Mouse (Mus musculus): ENCODE data around the gene Gm44805. TPM values are rescaled to one million over a fixed set of nuclear protein-coding genes. Genes with fewer than 3 reads are reported as not detected.
"Not testable (repeated sequence)": the region's sequence is repeated elsewhere in the genome, so short reads cannot be mapped to it uniquely, and the experiment has no call there.

The Gm44805 gene
- polyA plus RNA-seq, 1 experiment from 2014 or later: not detected

GRCm38 (mm10) chr7:19688101-19688500, 6.9 kb upstream of the Gm44805 start:
- Histone ChIP-seq H3K4me2 (no peak overlapping the region), H3K9me3 (no peaks in the 10 kb centered on the region), H3K9ac (no peak overlapping the region), H3K36me3 (replicated peaks) (no peaks in the 10 kb centered on the region), H3K4me3 (replicated peaks) (no peak overlapping the region), H3K27me3 (no peaks in the 10 kb centered on the region), H3K27ac (no peak overlapping the region), H3K4me1 (no peaks in the 10 kb centered on the region; the same call in 1 of the 2 replicates)
- no peak for ATAC-seq (ENCODE audit: low FRiP score)
- WGBS: 94% methylated on average over 10 of the region's 10 CpGs

- 70% methylated on average over 8 of the region's 8 CpGs for WGBS
- not testable (repeated sequence) for ATAC-seq (ENCODE audit: low FRiP score)
These were observed 5.8 kb upstream of the Gm44805 start for GRCm38 (mm10) chr7:19686927-19687583.

GRCm38 (mm10) chr7:19686521-19686920, 5.3 kb upstream of the Gm44805 start:
- H3K4me1 ChIP-seq: no peaks in the 10 kb centered on the region
- H3K4me2 ChIP-seq: no peak overlapping the region
- no peak overlapping the region for H3K4me3 ChIP-seq (replicated peaks)
- H3K9me3 ChIP-seq: no peaks in the 10 kb centered on the region
- H3K36me3 ChIP-seq (replicated peaks): no peaks in the 10 kb centered on the region
- WGBS: 84% methylated on average over 6 of the region's 6 CpGs
- no peaks in the 10 kb centered on the region for H3K27me3 ChIP-seq
- ATAC-seq (ENCODE audit: low FRiP score): no peak
- H3K9ac ChIP-seq: no peak overlapping the region
- no peak overlapping the region for H3K27ac ChIP-seq

More at GRCm38 (mm10) chr7:19686927-19687583, 5.8 kb upstream of the Gm44805 start:
- H3K9me3 ChIP-seq; H3K4me1 ChIP-seq; H3K36me3 ChIP-seq (replicated peaks); H3K4me3 ChIP-seq (replicated peaks); H3K9ac ChIP-seq; H3K4me2 ChIP-seq; H3K27me3 ChIP-seq; H3K27ac ChIP-seq: not testable (repeated sequence)

GRCm38 (mm10) chr7:19685374-19685773, 4.2 kb upstream of the Gm44805 start:
- Histone ChIP-seq H3K4me2 (no peak overlapping the region), H3K4me1 (no peaks in the 10 kb centered on the region), H3K4me3 (replicated peaks) (no peak overlapping the region), H3K27me3 (no peaks in the 10 kb centered on the region), H3K27ac (no peak overlapping the region), H3K36me3 (replicated peaks) (no peaks in the 10 kb centered on the region), H3K9me3 (no peaks in the 10 kb centered on the region), H3K9ac (no peak overlapping the region)
- 53% methylated on average over 4 of the region's 4 CpGs for WGBS
- ATAC-seq (ENCODE audit: low FRiP score): no peak

GRCm38 (mm10) chr7:19683771-19684201, 2.6 kb upstream of the Gm44805 start:
- no peak overlapping the region for H3K9ac ChIP-seq

GRCm38 (mm10) chr7:19682979-19683378, 1.8 kb upstream of the Gm44805 start:
- WGBS: 71% methylated on average over 3 of the region's 3 CpGs
- H3K36me3 ChIP-seq (replicated peaks): no peaks in the 10 kb centered on the region
- no peak for ATAC-seq (ENCODE audit: low FRiP score)

More at GRCm38 (mm10) chr7:19683771-19684201, 2.6 kb upstream of the Gm44805 start:
- Histone ChIP-seq H3K4me1 (no peaks in the 10 kb centered on the region), H3K9me3 (no peaks in the 10 kb centered on the region), H3K4me2 (no peak overlapping the region), H3K4me3 (replicated peaks) (no peak overlapping the region), H3K27me3 (no peaks in the 10 kb centered on the region), H3K36me3 (replicated peaks) (no peaks in the 10 kb centered on the region), H3K27ac (no peak overlapping the region)
- ATAC-seq (ENCODE audit: low FRiP score): no peak
- 85% methylated on average over 6 of the region's 6 CpGs for WGBS

GRCm38 (mm10) chr7:19680702-19681101, 521 bp downstream of the Gm44805 start:
- no peaks in the 10 kb centered on the region for H3K9me3 ChIP-seq
- no peaks in the 10 kb centered on the region for H3K36me3 ChIP-seq (replicated peaks)
- no peaks in the 10 kb centered on the region for H3K4me1 ChIP-seq
- no peak overlapping the region for H3K9ac ChIP-seq
- no peak for ATAC-seq (ENCODE audit: low FRiP score)
- no peak overlapping the region for H3K27ac ChIP-seq
- no peak overlapping the region for H3K4me3 ChIP-seq (replicated peaks)
- H3K27me3 ChIP-seq: no peaks in the 10 kb centered on the region
- H3K4me2 ChIP-seq: no peak overlapping the region
- WGBS: 87% methylated on average over 2 of the region's 2 CpGs

More at GRCm38 (mm10) chr7:19682979-19683378, 1.8 kb upstream of the Gm44805 start:
- Histone ChIP-seq H3K4me2 (no peak overlapping the region), H3K4me1 (no peaks in the 10 kb centered on the region), H3K9ac (no peak overlapping the region), H3K27ac (no peak overlapping the region), H3K4me3 (replicated peaks) (no peak overlapping the region), H3K27me3 (no peaks in the 10 kb centered on the region), H3K9me3 (no peaks in the 10 kb centered on the region)

GRCm38 (mm10) chr7:19678901-19679300, 2.3 kb downstream of the Gm44805 start:
- Histone ChIP-seq H3K27ac (no peak overlapping the region), H3K4me1 (no peaks in the 10 kb centered on the region), H3K4me2 (no peak overlapping the region), H3K9me3 (no peaks in the 10 kb centered on the region), H3K4me3 (replicated peaks) (no peak overlapping the region), H3K9ac (no peak overlapping the region), H3K36me3 (replicated peaks) (no peaks in the 10 kb centered on the region), H3K27me3 (no peaks in the 10 kb centered on the region)
- ATAC-seq (ENCODE audit: low FRiP score): no peak
- WGBS: 89% methylated on average over 3 of the region's 3 CpGs

GRCm38 (mm10) chr7:19677872-19678271, 3.4 kb downstream of the Gm44805 start, which contains the start of gene Apoc2:
Gene Apoc2, minus strand, starts transcription at chr7:19677941.
- no peak within 1 kb of the TSS for H3K27ac ChIP-seq
- no peak for ATAC-seq (ENCODE audit: low FRiP score)
- H3K4me2 ChIP-seq: no peak within 1 kb of the TSS
- no peaks in the 10 kb centered on the region for H3K36me3 ChIP-seq (replicated peaks)
- no peak within 1 kb of the TSS; the same call in 1 of the 2 replicates for H3K9ac ChIP-seq
- no peak within 1 kb of the TSS for H3K4me3 ChIP-seq (replicated peaks)
- 82% methylated on average over 8 of the region's 8 CpGs for WGBS
- no peaks in the 10 kb centered on the region for H3K27me3 ChIP-seq
- no peaks in the 10 kb centered on the region for H3K9me3 ChIP-seq
- H3K4me1 ChIP-seq: no peaks in the 10 kb centered on the region

GRCm38 (mm10) chr7:19676662-19677061, 4.6 kb downstream of the Gm44805 start:
- H3K27ac ChIP-seq: no peak overlapping the region
- H3K36me3 ChIP-seq (replicated peaks): no peaks in the 10 kb centered on the region
- no peak overlapping the region for H3K4me3 ChIP-seq (replicated peaks)
- H3K4me2 ChIP-seq: no peak overlapping the region
- no peaks in the 10 kb centered on the region for H3K4me1 ChIP-seq
- no peaks in the 10 kb centered on the region for H3K9me3 ChIP-seq
- WGBS: 69% methylated on average over 1 of the region's 1 CpGs
- ATAC-seq (ENCODE audit: low FRiP score): no peak
- no peaks in the 10 kb centered on the region for H3K27me3 ChIP-seq
- no peak overlapping the region for H3K9ac ChIP-seq

- Histone ChIP-seq H3K4me3 (replicated peaks) (no peak overlapping the region), H3K4me2 (no peak overlapping the region), H3K36me3 (replicated peaks) (no peaks in the 10 kb centered on the region), H3K9ac (no peak overlapping the region), H3K4me1 (no peaks in the 10 kb centered on the region), H3K9me3 (no peaks in the 10 kb centered on the region), H3K27me3 (no peaks in the 10 kb centered on the region), H3K27ac (no peak overlapping the region)
- ATAC-seq (ENCODE audit: low FRiP score): no peak
- 80% methylated on average over 10 of the region's 10 CpGs for WGBS
These were observed 5.4 kb downstream of the Gm44805 start for GRCm38 (mm10) chr7:19675824-19676223.

GRCm38 (mm10) chr7:19673083-19673699, 8.0 kb downstream of the Gm44805 start:
- H3K27me3 ChIP-seq: no peaks in the 10 kb centered on the region
- no peak overlapping the region for H3K27ac ChIP-seq
- ATAC-seq (ENCODE audit: low FRiP score): no peak
- 75% methylated on average over 14 of the region's 14 CpGs for WGBS
- H3K9ac ChIP-seq: no peak overlapping the region
- H3K9me3 ChIP-seq: no peaks in the 10 kb centered on the region
- 0 out of 2 replicates have a peak, but pooled peaks cover 4% of the 10 kb centered on the region for H3K4me1 ChIP-seq
- no peaks in the 10 kb centered on the region for H3K36me3 ChIP-seq (replicated peaks)
- no peak overlapping the region for H3K4me2 ChIP-seq
- H3K4me3 ChIP-seq (replicated peaks): no peak overlapping the region

- 0 out of 2 replicates have a peak, but pooled peaks cover 4% of the 10 kb centered on the region for H3K4me1 ChIP-seq
- no peaks in the 10 kb centered on the region for H3K36me3 ChIP-seq (replicated peaks)
- H3K27me3 ChIP-seq: 0 out of 2 replicates have a peak, but pooled peaks cover 5% of the 10 kb centered on the region
- no peak overlapping the region for H3K9ac ChIP-seq
- H3K4me3 ChIP-seq (replicated peaks): no peak overlapping the region
- no peak overlapping the region for H3K4me2 ChIP-seq
- ATAC-seq (ENCODE audit: low FRiP score): no peak
- no peak overlapping the region for H3K27ac ChIP-seq
- WGBS: 72% methylated on average over 10 of the region's 10 CpGs
- H3K9me3 ChIP-seq: no peaks in the 10 kb centered on the region
These were observed 9.7 kb downstream of the Gm44805 start for GRCm38 (mm10) chr7:19671511-19671910.

Measured in forebrain, embryonic 12.5 days (tissue).